Mouse (Mus musculus) E14TG2a.4 (cell line): Measurements from ENCODE around the gene Uxt.

Experiments
- H3K27me3 ChIP-seq: 2 replicates; pipeline ENCODE4 v1.6.1; 2014; ENCODE audit warnings: low read length, control low read depth; ENCODE audit not compliant: insufficient read depth
- H3K36me3 ChIP-seq: 2 replicates; pipeline ENCODE4 v1.6.1; 2014; ENCODE audit warnings: low read length, control low read depth; ENCODE audit not compliant: insufficient read depth
- H3K4me1 ChIP-seq: replicated peaks from 2 replicates; pipeline ENCODE4 v1.6.1; 2014; ENCODE audit warnings: low read depth, low read length, control low read depth
- H3K4me3 ChIP-seq: replicated peaks from 2 replicates; pipeline ENCODE4 v1.5.1; 2014; ENCODE audit warnings: mild to moderate bottlenecking, low read length
- H3K9me3 ChIP-seq: 2 replicates; pipeline ENCODE4 v1.6.1; 2014; ENCODE audit warnings: low read length, control low read depth
- CTCF ChIP-seq: conservative IDR thresholded peaks from 2 replicates; pipeline ENCODE4 v1.5.1; 2014; ENCODE audit warnings: low read length
- NANOG ChIP-seq: IDR thresholded peaks from 2 replicates; pipeline ENCODE4 v1.6.1; 2014; ENCODE audit warnings: borderline replicate concordance, low read length, mixed read lengths
- POU5F1 ChIP-seq: IDR thresholded peaks from 2 replicates; pipeline ENCODE4 v1.6.1; 2014; ENCODE audit warnings: low read length, borderline replicate concordance

Uxt gene

GRCm38 (mm10) chrX:20921366-20921765, 40.5 kb downstream of the Uxt start:
- TF ChIP-seq CTCF (no peak), NANOG (no peak), POU5F1 (no peak)
- Histone ChIP-seq H3K27me3 (no peaks in the 10 kb centered on the region), H3K36me3 (peaks cover 12% of the 10 kb centered on the region), H3K9me3 (no peaks in the 10 kb centered on the region), H3K4me3 (peak overlapping the region; percentile 83; the same call in 1 of the 2 replicates), H3K4me1 (peaks cover 16% of the 10 kb centered on the region)

GRCm38 (mm10) chrX:20920844-20921364, 40.9 kb downstream of the Uxt start, which contains the start of gene Syn1:
TSS of gene Syn1 (minus strand) at chrX:20921004.
- Histone ChIP-seq H3K4me3 (peak within 1 kb of the TSS; percentile 83), H3K9me3 (no peaks in the 10 kb centered on the region), H3K27me3 (no peaks in the 10 kb centered on the region), H3K4me1 (peaks cover 16% of the 10 kb centered on the region), H3K36me3 (peaks cover 8% of the 10 kb centered on the region)
- TF ChIP-seq NANOG (no peak), CTCF (no peak), POU5F1 (no peak)

GRCm38 (mm10) chrX:20920249-20920843, 41.5 kb downstream of the Uxt start:
- no peaks in the 10 kb centered on the region for H3K9me3 ChIP-seq
- peaks cover 16% of the 10 kb centered on the region for H3K4me1 ChIP-seq
- H3K4me3 ChIP-seq: peak overlapping the region; percentile 83
- H3K36me3 ChIP-seq: 0 out of 2 replicates have a peak, but pooled peaks cover 2% of the 10 kb centered on the region
- H3K27me3 ChIP-seq: no peaks in the 10 kb centered on the region
- TF ChIP-seq CTCF (no peak), POU5F1 (no peak), NANOG (no peak)

- Histone ChIP-seq H3K4me3 (no peak overlapping the region), H3K27me3 (no peaks in the 10 kb centered on the region), H3K4me1 (peaks cover 20% of the 10 kb centered on the region), H3K9me3 (no peaks in the 10 kb centered on the region), H3K36me3 (no peaks in the 10 kb centered on the region)
- TF ChIP-seq CTCF (no peak), POU5F1 (no peak), NANOG (no peak)
These were observed 46.7 kb downstream of the Uxt start for GRCm38 (mm10) chrX:20915075-20915474.

GRCm38 (mm10) chrX:20913726-20914125, 48.1 kb downstream of the Uxt start:
- Histone ChIP-seq H3K27me3 (no peaks in the 10 kb centered on the region), H3K4me1 (peaks cover 19% of the 10 kb centered on the region), H3K4me3 (no peak overlapping the region), H3K36me3 (no peaks in the 10 kb centered on the region), H3K9me3 (no peaks in the 10 kb centered on the region)
- no peak for TF ChIP-seq POU5F1
- TF ChIP-seq NANOG: no peak
- TF ChIP-seq CTCF: no peak

- Histone ChIP-seq H3K4me1 (peaks cover 19% of the 10 kb centered on the region), H3K36me3 (peaks cover 4% of the 10 kb centered on the region; the same call in 1 of the 2 replicates), H3K4me3 (no peak overlapping the region), H3K27me3 (no peaks in the 10 kb centered on the region), H3K9me3 (no peaks in the 10 kb centered on the region)
- TF ChIP-seq POU5F1 (no peak), CTCF (no peak), NANOG (no peak)
These were observed 51.7 kb downstream of the Uxt start for GRCm38 (mm10) chrX:20910074-20910473.
